In the genomic region with DNA sequence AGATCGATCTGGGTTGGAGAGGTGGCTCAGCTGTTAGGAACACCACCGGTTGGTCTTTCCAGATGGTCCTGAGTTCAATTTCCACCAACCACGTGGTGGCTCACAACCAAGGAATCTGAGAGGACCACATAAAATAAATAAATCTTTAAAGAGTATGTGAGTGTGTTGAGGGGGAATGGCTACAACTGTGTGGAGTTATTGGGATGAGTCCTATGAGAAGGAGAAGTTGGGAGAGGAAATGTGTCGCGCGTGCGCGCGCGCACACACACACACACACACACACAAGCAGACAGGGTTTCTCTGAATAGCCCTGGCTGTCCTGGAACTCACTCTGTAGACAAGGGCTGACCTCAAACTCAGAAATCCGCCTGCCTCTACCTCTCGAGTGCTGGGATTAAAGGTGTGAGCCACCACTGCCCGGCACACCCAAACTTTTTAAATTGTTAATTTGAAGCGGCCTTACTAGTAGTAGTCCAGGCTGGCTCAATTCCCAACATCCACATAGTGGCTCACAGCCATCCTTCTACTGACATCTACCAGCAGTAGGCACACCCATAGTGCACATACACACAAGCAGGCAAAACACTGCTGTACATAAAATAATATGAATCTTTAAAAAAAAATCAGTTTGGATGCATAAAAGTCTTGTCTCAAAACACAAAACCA, we compare ENCODE assay signal across 9 mouse cellular contexts. TPM values are rescaled to one million over a fixed set of nuclear protein-coding genes. Genes with fewer than 3 reads are reported as not detected.
DNase-seq lines count a peak whose midpoint lies in the region; ATAC-seq and TF ChIP-seq lines count a peak whose summit lies in the region.
"Had no signal": no experiment of that assay in that cellular context is flagged by ENCODE, and none has a peak within 500 bp of the region (broad histone marks: within the 10 kb centered on the region; RNA-seq: fewer than 3 reads in every experiment).

No protein-coding gene starts in this region.

- TF ChIP-seq CTCF in lung, embryonic 14.5 days (IDR thresholded peaks at IDR 0.05; ENCODE audit: low read depth) = no peak
- TF ChIP-seq CTCF in liver, postnatal 0 days (IDR thresholded peaks at IDR 0.05; ENCODE audit: low read depth) = no peak

- no peak overlapping the region for H3K27ac ChIP-seq in lung, embryonic 14.5 days (ENCODE audit: low read depth)
- no peak overlapping the region for H3K27ac ChIP-seq in embryonic facial prominence, embryonic 15.5 days (replicated peaks)
- peak overlapping the region; percentile 31 for H3K27ac ChIP-seq in liver, postnatal 0 days (ENCODE audit: low read depth)

- ATAC-seq in lung, embryonic 14.5 days (ENCODE audit: insufficient read depth) = no peak
- no peak for ATAC-seq in embryonic facial prominence, embryonic 15.5 days (ENCODE audit: insufficient number of reproducible peaks, low FRiP score, low TSS enrichment, low read depth)
- no peak for ATAC-seq in liver, postnatal 0 days
- no peak for ATAC-seq in megakaryocyte progenitor cell, adult 5-6 weeks (replicated peaks; ENCODE audit: poor library complexity)

- no peaks in the 10 kb centered on the region for H3K36me3 ChIP-seq in lung, embryonic 14.5 days (ENCODE audit: insufficient read depth)
- peaks cover 3% of the 10 kb centered on the region; the same call in 1 of the 2 replicates for H3K36me3 ChIP-seq in embryonic facial prominence, embryonic 15.5 days
- H3K36me3 ChIP-seq in liver, postnatal 0 days (replicated peaks; ENCODE audit: insufficient read depth, low read length) = no peaks in the 10 kb centered on the region

- DNase-seq in heart, adult 11 months = peak; percentile 92
- no peak for DNase-seq in heart, postnatal 25 days (ENCODE audit: low spot score)
- DNase-seq in lung, embryonic 14.5 days = peak; percentile 22
- DNase-seq in lung, postnatal 4 days = no peak
- no peak for DNase-seq in liver, postnatal 0 days
- no peak for DNase-seq in spleen, postnatal 10 days (ENCODE audit: low spot score in 2 of 2)

- WGBS in lung, embryonic 14.5 days = 59% methylated on average over 14 of the region's 14 CpGs
- WGBS in embryonic facial prominence, embryonic 15.5 days = 61% methylated on average over 14 of the region's 14 CpGs
- WGBS in liver, postnatal 0 days (ENCODE audit: insufficient replicate concordance) = 51% methylated on average over 14 of the region's 14 CpGs

- peak overlapping the region; percentile 90; the same call in 1 of the 2 replicates for H3K4me2 ChIP-seq in lung, embryonic 14.5 days
- no peak overlapping the region for H3K4me2 ChIP-seq in embryonic facial prominence, embryonic 15.5 days (replicated peaks)
- H3K4me2 ChIP-seq in liver, postnatal 0 days (ENCODE audit: low read depth, low read length) = 0 out of 2 replicates have a peak overlapping the region, but pooled peaks have one; percentile 44

- H3K4me1 ChIP-seq in lung, embryonic 14.5 days (ENCODE audit: insufficient read depth) = 0 out of 2 replicates have a peak, but pooled peaks cover 2% of the 10 kb centered on the region
- H3K4me1 ChIP-seq in embryonic facial prominence, embryonic 15.5 days = peaks cover 25% of the 10 kb centered on the region
- H3K4me1 ChIP-seq in liver, postnatal 0 days (ENCODE audit: insufficient read depth) = peaks cover 26% of the 10 kb centered on the region

- H3K9ac ChIP-seq in lung, embryonic 14.5 days = no peak overlapping the region
- no peak overlapping the region for H3K9ac ChIP-seq in embryonic facial prominence, embryonic 15.5 days
- no peak overlapping the region for H3K9ac ChIP-seq in liver, postnatal 0 days (replicated peaks)

- no peaks in the 10 kb centered on the region for H3K27me3 ChIP-seq in lung, embryonic 14.5 days (ENCODE audit: insufficient read depth, low read length)
- H3K27me3 ChIP-seq in embryonic facial prominence, embryonic 15.5 days = no peaks in the 10 kb centered on the region
- H3K27me3 ChIP-seq in liver, postnatal 0 days (ENCODE audit: insufficient read depth, low read length) = no peaks in the 10 kb centered on the region

- H3K9me3 ChIP-seq in lung, embryonic 14.5 days (ENCODE audit: low read depth, low read length) = no peaks in the 10 kb centered on the region
- H3K9me3 ChIP-seq in embryonic facial prominence, embryonic 15.5 days (replicated peaks) = no peaks in the 10 kb centered on the region
- H3K9me3 ChIP-seq in liver, postnatal 0 days (ENCODE audit: low read length) = no peaks in the 10 kb centered on the region

- no peak for TF ChIP-seq EP300 in liver, postnatal 0 days (IDR thresholded peaks at IDR 0.05; ENCODE audit: low read depth)

- no peak overlapping the region for H3K4me3 ChIP-seq in lung, embryonic 14.5 days (ENCODE audit: low read depth, low read length)
- H3K4me3 ChIP-seq in embryonic facial prominence, embryonic 15.5 days (replicated peaks) = peak overlapping the region; percentile 41; the same call in 1 of the 2 replicates
- H3K4me3 ChIP-seq in liver, postnatal 0 days (ENCODE audit: low read depth, low read length) = no peak overlapping the region

- intact Hi-C loops in heart, postnatal 25 days (cut with DNase I) = no loop called here

RNA-seq across cellular contexts. Expression of a gene that starts 18.0 kb away (rescaled TPM):
- total RNA-seq in heart, postnatal 25 days (2021) = 1,000 to 10,000 TPM in 1 of 2 experiments, 100 to 1,000 TPM in 1; 907 to 1,197 TPM
- polyA plus RNA-seq in lung, embryonic 14.5 days (2014; fragmentation: Nextera tagmentation; extraction: Ambion mirVana) = 1,057 and 1,103 TPM in 2 replicates
- 1,092 and 1,100 TPM in 2 replicates for polyA plus RNA-seq in embryonic facial prominence, embryonic 15.5 days (2015; fragmentation: Nextera tagmentation; extraction: Ambion mirVana)
- polyA plus RNA-seq in liver, postnatal 0 days (2015; fragmentation: Nextera tagmentation; extraction: Ambion mirVana) = 369 and 531 TPM in 2 replicates
- total RNA-seq in megakaryocyte progenitor cell, adult 5-6 weeks (2015) = 172 and 201 TPM in 2 replicates
- total RNA-seq in megakaryocyte progenitor cell, adult 5-6 weeks (2017) = 204 and 293 TPM in 2 replicates

RNA-seq across cellular contexts. Expression of a gene that starts 18.9 kb away (rescaled TPM):
- under 1 TPM in 1 of 2 experiments, not detected in 1; 0.22 TPM for total RNA-seq in heart, postnatal 25 days (2021)
- 0.45 and 0.46 TPM in 2 replicates for polyA plus RNA-seq in lung, embryonic 14.5 days (2014; fragmentation: Nextera tagmentation; extraction: Ambion mirVana)
- polyA plus RNA-seq in embryonic facial prominence, embryonic 15.5 days (2015; fragmentation: Nextera tagmentation; extraction: Ambion mirVana) = 0.32 and 0.48 TPM in 2 replicates
- polyA plus RNA-seq in liver, postnatal 0 days (2015; fragmentation: Nextera tagmentation; extraction: Ambion mirVana) = 0.17 and 0.18 TPM in 2 replicates
- total RNA-seq in megakaryocyte progenitor cell, adult 5-6 weeks (2015) = not detected in 2 replicates
- 0.91 and 1.3 TPM in 2 replicates for total RNA-seq in megakaryocyte progenitor cell, adult 5-6 weeks (2017)
- total RNA-seq: heart, postnatal 36 days had no signal

RNA-seq across cellular contexts. Expression of a gene that starts 25.9 kb away (rescaled TPM):
- 10 to 100 TPM; 10.2 to 10.6 TPM for total RNA-seq in heart, postnatal 25 days (2021)
- polyA plus RNA-seq in lung, embryonic 14.5 days (2014; fragmentation: Nextera tagmentation; extraction: Ambion mirVana) = 11.9 and 13.3 TPM in 2 replicates
- polyA plus RNA-seq in embryonic facial prominence, embryonic 15.5 days (2015; fragmentation: Nextera tagmentation; extraction: Ambion mirVana) = 11.3 and 12.7 TPM in 2 replicates
- 3.3 and 3.4 TPM in 2 replicates for polyA plus RNA-seq in liver, postnatal 0 days (2015; fragmentation: Nextera tagmentation; extraction: Ambion mirVana)
- total RNA-seq in megakaryocyte progenitor cell, adult 5-6 weeks (2015) = 18.9 and 20.0 TPM in 2 replicates
- total RNA-seq in megakaryocyte progenitor cell, adult 5-6 weeks (2017) = 47.9 and 56.5 TPM in 2 replicates

RNA-seq across cellular contexts. Expression of a gene that starts 33.3 kb away (rescaled TPM):
- 10 to 100 TPM; 49.0 to 57.6 TPM for total RNA-seq in heart, postnatal 25 days (2021)
- 37.6 and 37.9 TPM in 2 replicates for polyA plus RNA-seq in lung, embryonic 14.5 days (2014; fragmentation: Nextera tagmentation; extraction: Ambion mirVana)
- 34.1 and 37.6 TPM in 2 replicates for polyA plus RNA-seq in embryonic facial prominence, embryonic 15.5 days (2015; fragmentation: Nextera tagmentation; extraction: Ambion mirVana)
- 20.2 and 20.9 TPM in 2 replicates for polyA plus RNA-seq in liver, postnatal 0 days (2015; fragmentation: Nextera tagmentation; extraction: Ambion mirVana)
- 53.2 and 60.7 TPM in 2 replicates for total RNA-seq in megakaryocyte progenitor cell, adult 5-6 weeks (2015)
- 27.7 and 31.0 TPM in 2 replicates for total RNA-seq in megakaryocyte progenitor cell, adult 5-6 weeks (2017)

Comparison
In these comparisons a context has a peak if more than half of its experiments do, and no peak if none do; other contexts are left out.
1. DNase-seq: peak in heart, adult 11 months (single experiment) and lung, embryonic 14.5 days (single experiment); none in heart, postnatal 25 days (single experiment), lung, postnatal 4 days (0 of 2), liver, postnatal 0 days (single experiment) and spleen, postnatal 10 days (0 of 2).